ENCODE assay signal across 10 mouse cellular contexts in the genomic region with DNA sequence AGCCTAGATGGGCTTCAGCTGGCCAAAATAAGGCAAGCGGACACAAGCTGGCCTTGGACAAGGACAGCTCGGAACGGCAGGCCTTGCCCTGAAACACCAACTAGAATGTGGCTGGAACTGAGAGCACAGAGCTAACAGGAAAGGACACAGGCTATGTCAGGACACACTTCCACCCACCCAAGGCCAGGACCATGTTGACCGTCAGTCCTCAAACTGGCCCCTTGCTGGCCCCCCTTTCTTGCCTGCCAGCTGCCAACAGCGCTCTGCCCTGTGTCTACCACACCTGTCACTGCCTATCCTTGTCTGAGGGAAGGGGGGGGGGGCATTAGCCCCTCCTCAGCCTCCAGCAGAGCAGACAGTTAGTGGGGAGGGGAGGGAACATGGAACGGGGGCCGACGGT. TPM values are rescaled to one million over a fixed set of nuclear protein-coding genes. Genes with fewer than 3 reads are reported as not detected.
DNase-seq lines count a peak whose midpoint lies in the region; ATAC-seq and TF ChIP-seq lines count a peak whose summit lies in the region.
"Had no signal": no experiment of that assay in that cellular context is flagged by ENCODE, and none has a peak within 500 bp of the region (broad histone marks: within the 10 kb centered on the region; RNA-seq: fewer than 3 reads in every experiment).

A gene (plus strand): TSS at position 316 of the 400 bp plus-strand sequence.

- no peak for TF ChIP-seq POLR2A in limb, embryonic 14.5 days (IDR thresholded peaks at IDR 0.05; ENCODE audit: borderline replicate concordance, extremely low read depth, insufficient read depth, insufficient read length)

- peaks cover 30% of the 10 kb centered on the region for H3K4me1 ChIP-seq in lung, embryonic 15.5 days
- peaks cover 9% of the 10 kb centered on the region for H3K4me1 ChIP-seq in limb, embryonic 14.5 days (ENCODE audit: control insufficient read depth, insufficient read depth, low read length)
- peaks cover 15% of the 10 kb centered on the region for H3K4me1 ChIP-seq in intestine, embryonic 16.5 days (ENCODE audit: control insufficient read depth, insufficient read depth, low read length)

- H3K27ac ChIP-seq in lung, embryonic 15.5 days = peak within 1 kb of the TSS; percentile 11; the same call in 1 of the 2 replicates
- H3K27ac ChIP-seq in limb, embryonic 14.5 days (replicated peaks; ENCODE audit: low read depth, low read length) = 0 out of 2 replicates have a peak within 1 kb of the TSS, but pooled peaks have one; percentile 19
- no peak within 1 kb of the TSS for H3K27ac ChIP-seq in intestine, embryonic 16.5 days (ENCODE audit: low read length)
- H3K27ac ChIP-seq: macrophage had no signal

- WGBS in lung, embryonic 15.5 days = 65% methylated on average over 8 of the region's 8 CpGs
- WGBS in limb, embryonic 14.5 days = 58% methylated on average over 7 of the region's 8 CpGs
- WGBS in intestine, embryonic 16.5 days = 69% methylated on average over 8 of the region's 8 CpGs

- no peaks in the 10 kb centered on the region for H3K27me3 ChIP-seq in lung, embryonic 15.5 days
- no peaks in the 10 kb centered on the region for H3K27me3 ChIP-seq in limb, embryonic 14.5 days (ENCODE audit: control insufficient read depth, insufficient read depth, low read length)
- H3K27me3 ChIP-seq in intestine, embryonic 16.5 days (replicated peaks; ENCODE audit: control insufficient read depth, insufficient read depth, low read length) = no peaks in the 10 kb centered on the region

- no peak within 1 kb of the TSS; the same call in 1 of the 2 replicates for H3K4me2 ChIP-seq in lung, embryonic 15.5 days
- H3K4me2 ChIP-seq in limb, embryonic 14.5 days (replicated peaks; ENCODE audit: low read depth, low read length, severe bottlenecking) = no peak within 1 kb of the TSS
- H3K4me2 ChIP-seq in intestine, embryonic 16.5 days (ENCODE audit: low read depth, low read length) = no peak within 1 kb of the TSS

- H3K4me3 ChIP-seq in lung, embryonic 15.5 days = no peak within 1 kb of the TSS
- H3K4me3 ChIP-seq in limb, embryonic 14.5 days (replicated peaks; ENCODE audit: low read length) = peak within 1 kb of the TSS; percentile 7; the same call in 1 of the 2 replicates
- H3K4me3 ChIP-seq in intestine, embryonic 16.5 days (ENCODE audit: low read length) = no peak within 1 kb of the TSS

- H3K36me3 ChIP-seq in lung, embryonic 15.5 days = no peaks in the 10 kb centered on the region
- peaks cover 4% of the 10 kb centered on the region; the same call in 1 of the 2 replicates for H3K36me3 ChIP-seq in limb, embryonic 14.5 days (ENCODE audit: control insufficient read depth, insufficient read depth, low read length)
- H3K36me3 ChIP-seq in intestine, embryonic 16.5 days (ENCODE audit: control insufficient read depth, insufficient read depth, low read length) = peaks cover 5% of the 10 kb centered on the region

- H3K9ac ChIP-seq in lung, embryonic 15.5 days = no peak within 1 kb of the TSS
- no peak within 1 kb of the TSS; the same call in 1 of the 2 replicates for H3K9ac ChIP-seq in limb, embryonic 14.5 days (ENCODE audit: low read depth, low read length, severe bottlenecking)
- no peak within 1 kb of the TSS for H3K9ac ChIP-seq in intestine, embryonic 16.5 days (ENCODE audit: low read depth, low read length)

- no peak for ATAC-seq in lung, embryonic 15.5 days (ENCODE audit: borderline replicate concordance, extremely low read depth, low FRiP score, low TSS enrichment)
- ATAC-seq in limb, embryonic 14.5 days (ENCODE audit: low FRiP score, low read depth) = peak; percentile 51; the same call in 1 of the 2 replicates
- no peak for ATAC-seq in intestine, embryonic 16.5 days

- no peak for DNase-seq in lung, postnatal 10 days
- DNase-seq in gastrocnemius, adult 18-20 months (ENCODE audit: low spot score) = peak; percentile 75
- peak; percentile 70 to 73 for DNase-seq in heart, adult 9 months (ENCODE audit: low spot score in 2 of 2)
- peak; percentile 18 for DNase-seq in limb, embryonic 14.5 days (ENCODE audit: low spot score)
- DNase-seq in left cerebral cortex, adult 11 months (ENCODE audit: low spot score) = no peak

- H3K9me3 ChIP-seq in lung, embryonic 15.5 days = no peaks in the 10 kb centered on the region
- no peaks in the 10 kb centered on the region for H3K9me3 ChIP-seq in limb, embryonic 14.5 days (ENCODE audit: control insufficient read depth, low read length)
- H3K9me3 ChIP-seq in intestine, embryonic 16.5 days (ENCODE audit: control insufficient read depth, low read length) = no peaks in the 10 kb centered on the region

RNA-seq across cellular contexts. Expression of the gene that starts here (rescaled TPM):
- polyA plus RNA-seq in lung, embryonic 15.5 days (2015; fragmentation: Nextera tagmentation; extraction: Ambion mirVana) = 3.3 and 3.7 TPM in 2 replicates
- total RNA-seq in gastrocnemius, adult 18-20 months (2021) = 100 to 1,000 TPM; 273 to 289 TPM
- 30.9 and 43.0 TPM in 2 replicates for polyA plus RNA-seq in limb, embryonic 14.5 days (2012; rRNA removed)
- polyA plus RNA-seq in limb, embryonic 14.5 days (2014; fragmentation: Nextera tagmentation; extraction: Ambion mirVana) = 19.1 and 26.9 TPM in 2 replicates
- 0.18 and 0.28 TPM in 2 replicates for polyA plus RNA-seq in intestine, embryonic 16.5 days (2015; fragmentation: Nextera tagmentation; extraction: Ambion mirVana)
- total RNA-seq: common myeloid progenitor, adult 5-6 weeks; MEL had no signal
- polyA plus RNA-seq: macrophage had no signal

Comparison
In these comparisons a context has a peak if more than half of its experiments do, and no peak if none do; other contexts are left out.
1. DNase-seq: peak in gastrocnemius, adult 18-20 months (single experiment), heart, adult 9 months (2 of 2) and limb, embryonic 14.5 days (single experiment); none in lung, postnatal 10 days (single experiment) and left cerebral cortex, adult 11 months (single experiment).